Mouse (Mus musculus) thymus, adult 18-20 months (tissue): ENCODE data around the gene Acot1.

ENCODE experiments used
- DNase-seq, 2 experiments: peaks; one replicate each; pipeline ENCODE4 v3.0.0; 2022; ENCODE audit warnings: mixed read lengths in 2 of 2

The Acot1 gene

DNA sequence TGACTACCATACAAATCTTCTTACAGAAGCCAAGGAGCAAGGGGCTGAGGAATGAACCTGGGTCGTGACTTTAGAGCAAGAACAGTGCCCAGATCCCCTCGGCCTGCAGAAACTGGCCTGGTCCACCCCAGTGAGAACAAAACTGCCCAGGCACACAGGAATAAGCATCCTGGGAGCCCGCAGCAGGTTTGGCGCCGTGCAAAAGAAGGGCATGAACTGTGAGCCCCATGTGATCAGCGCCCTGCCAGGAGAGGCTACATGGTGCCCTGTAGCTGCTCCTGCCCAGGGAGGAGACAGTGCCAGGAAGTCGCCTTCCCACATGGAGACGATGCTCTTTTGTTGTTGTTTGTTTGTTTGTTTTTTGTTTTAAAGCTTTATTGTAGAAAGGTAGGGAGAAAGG, 55.3 kb downstream of the Acot1 start:
- DNase-seq = no peak

DNA sequence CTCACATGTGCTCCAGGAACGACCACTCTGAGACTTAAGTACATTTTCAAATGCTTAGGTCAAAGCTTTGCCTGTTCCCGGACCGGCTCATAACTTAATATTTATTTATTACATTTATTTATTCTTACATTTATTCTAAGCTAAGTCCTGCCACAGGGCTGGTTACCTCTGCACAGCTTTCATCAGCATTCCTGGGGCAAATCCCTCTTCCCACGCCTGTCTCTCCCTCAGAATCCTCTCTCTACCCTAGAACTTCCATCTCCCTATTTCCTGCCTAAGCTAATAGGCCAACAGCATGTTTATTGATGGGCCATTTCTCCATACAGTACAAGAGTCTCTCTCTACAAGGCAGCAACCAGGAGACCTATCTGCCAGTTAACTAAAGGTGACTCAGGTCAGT, 58.5 kb downstream of the Acot1 start:
- no peak for DNase-seq
